Mouse (Mus musculus) megakaryocyte-erythroid progenitor cell, adult 5 weeks (primary cell): Measurements from ENCODE around the gene Agxt. TPM values are rescaled to one million over a fixed set of nuclear protein-coding genes. Genes with fewer than 3 reads are reported as not detected.

Experiments
- polyA plus RNA-seq: library from polyadenylated mRNA; stranded (reverse); fragments of >175 nt; gene quantifications from 2 replicates; pipeline ENCODE4 v1.2.3, GENCODE M21; 2012

The Agxt gene
- polyA plus RNA-seq: not detected in 2 replicates

DNA sequence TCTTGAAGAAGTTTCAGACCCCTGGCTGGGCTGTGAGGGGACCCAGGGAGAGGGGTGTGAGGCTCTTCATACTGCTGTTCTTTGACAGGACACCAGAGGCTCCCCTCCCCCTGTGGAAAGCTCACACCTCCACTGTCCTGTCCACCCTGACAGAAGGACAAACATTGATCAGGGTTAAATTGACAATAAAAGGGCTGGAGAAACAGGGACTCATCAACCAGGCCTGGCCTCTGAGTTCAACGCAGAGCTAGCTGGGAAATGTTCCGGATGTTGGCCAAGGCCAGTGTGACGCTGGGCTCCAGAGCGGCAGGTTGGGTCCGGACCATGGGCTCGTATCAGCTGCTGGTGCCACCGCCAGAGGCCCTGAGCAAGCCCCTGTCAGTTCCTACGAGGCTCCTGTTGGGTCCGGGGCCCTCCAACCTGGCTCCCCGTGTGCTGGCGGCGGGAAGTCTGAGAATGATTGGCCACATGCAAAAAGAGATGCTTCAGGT is at the start of gene Agxt:
TSS of gene Agxt (plus strand) at position 205 of the 491 bp plus-strand sequence.

DNA sequence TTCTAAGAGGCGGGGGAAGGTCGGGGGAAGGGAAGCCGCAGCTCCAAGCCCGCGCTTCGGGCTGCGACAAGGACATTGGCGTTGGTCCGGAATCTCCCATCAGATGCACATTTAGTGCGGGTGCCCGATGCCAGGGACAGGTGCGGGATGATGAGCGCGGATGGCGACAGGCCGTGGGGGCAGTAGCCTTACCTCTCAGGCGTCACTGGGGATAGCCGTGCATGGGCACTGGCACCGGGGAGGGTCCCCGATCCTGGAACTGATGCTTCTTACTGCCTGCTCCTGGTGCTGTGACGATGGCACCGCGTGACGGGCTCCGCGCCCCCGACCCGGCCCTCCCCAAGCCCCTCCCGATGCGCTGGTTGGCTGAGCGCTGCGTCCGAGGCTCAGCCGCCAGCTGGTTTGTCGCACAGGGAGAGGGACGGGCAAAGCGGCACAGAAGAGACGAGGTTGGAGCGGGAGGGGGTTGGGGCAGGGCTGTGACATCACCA is 33.4 kb upstream of the Agxt start, which contains the start of gene Kif1a:
TSS of gene Kif1a (minus strand) at position 381 of the 491 bp plus-strand sequence.

DNA sequence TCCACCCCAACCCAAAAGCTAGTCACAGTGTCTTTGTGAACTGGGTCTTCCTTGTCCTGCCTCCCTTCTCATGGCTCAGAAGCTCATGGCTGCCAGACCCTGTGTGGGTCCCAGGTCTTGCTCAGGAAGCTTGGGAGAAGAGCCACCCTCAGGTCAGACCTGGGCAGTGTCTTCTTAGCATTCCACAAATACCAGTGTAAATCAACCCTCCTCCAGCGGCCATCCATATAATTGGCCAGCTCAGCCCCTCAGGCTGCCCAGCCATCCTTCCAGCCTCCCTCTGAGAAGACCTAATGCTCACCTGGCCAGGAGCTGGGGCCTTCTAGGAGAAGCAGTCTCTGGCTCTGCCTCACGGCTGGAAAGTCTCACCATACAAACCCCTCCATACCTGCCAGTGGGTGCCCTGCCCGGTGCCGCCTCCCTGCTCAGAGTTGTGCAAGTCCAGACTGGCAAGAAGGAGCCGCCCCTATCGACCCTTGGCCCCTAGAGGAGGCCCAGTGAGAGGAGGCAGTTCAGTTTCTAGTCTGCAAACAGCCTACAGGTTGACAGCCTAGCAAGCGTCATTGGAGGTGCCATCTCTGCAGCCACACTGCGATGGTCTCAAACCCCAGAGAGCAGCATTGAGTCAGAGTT is 25.6 kb downstream of the Agxt start, which contains the start of gene 2310007B03Rik:
TSS of gene 2310007B03Rik (minus strand) at position 448 of the 633 bp plus-strand sequence.

GRCm38 (mm10) chr1:93168295-93168775 is 33.3 kb downstream of the Agxt start, which contains the start of gene Crocc2:
Crocc2 (plus strand) TSS chr1:93168725.

Other genes starting within 250 kb of the Agxt start
- 0.05 TPM in 1 of 2 replicates, not detected in the other for gene Ankmy1, start 232.3 kb upstream of the Agxt start, polyA plus RNA-seq
- gene Dusp28, start 228.3 kb upstream of the Agxt start, polyA plus RNA-seq: 10.3 and 13.2 TPM in 2 replicates
- gene Rnpepl1, start 224.5 kb upstream of the Agxt start, polyA plus RNA-seq: 134 and 154 TPM in 2 replicates
- gene Capn10, start 200.9 kb upstream of the Agxt start, polyA plus RNA-seq: 15.4 TPM in 2 replicates
- 0.41 and 0.84 TPM in 2 replicates for gene Gpr35, start 184.4 kb upstream of the Agxt start, polyA plus RNA-seq
- not detected in 2 replicates for gene Aqp12, start 128.9 kb upstream of the Agxt start, polyA plus RNA-seq
- gene Kif1a, start 33.3 kb upstream of the Agxt start, polyA plus RNA-seq: 0.03 and 0.05 TPM in 2 replicates
- not detected in 2 replicates for gene 2310007B03Rik, start 25.7 kb downstream of the Agxt start, polyA plus RNA-seq
- not detected in 2 replicates for gene Crocc2, start 33.5 kb downstream of the Agxt start, polyA plus RNA-seq
- gene Sned1, start 100.6 kb downstream of the Agxt start, polyA plus RNA-seq: 0.29 and 0.32 TPM in 2 replicates
- 3.1 and 3.4 TPM in 2 replicates for gene Mterf4, start 170.7 kb downstream of the Agxt start, polyA plus RNA-seq
- 16.4 and 21.4 TPM in 2 replicates for gene Ppp1r7, start 207.6 kb downstream of the Agxt start, polyA plus RNA-seq
- 4.1 and 5.1 TPM in 2 replicates for gene Pask, start 208.2 kb downstream of the Agxt start, polyA plus RNA-seq
- 0.01 and 0.03 TPM in 2 replicates for gene Ano7, start 238.7 kb downstream of the Agxt start, polyA plus RNA-seq